Mouse (Mus musculus) lung, embryonic 14.5 days (tissue): ENCODE measurements around the gene Ccdc114. TPM values are rescaled to one million over a fixed set of nuclear protein-coding genes. Genes with fewer than 3 reads are reported as not detected.
"Not testable (repeated sequence)": the region's sequence is repeated elsewhere in the genome, so short reads cannot be mapped to it uniquely, and the experiment has no call there.

Experiments
- ATAC-seq: fragments of 200-750 bp; cut with Nextera tagmentation; 2 replicates; pipeline ENCODE4 v1.8.0; 2017; ENCODE audit warnings: mild to moderate bottlenecking, moderate TSS enrichment, moderate library complexity; ENCODE audit not compliant: insufficient read depth
- DNase-seq: peaks from one replicate; pipeline ENCODE4 v3.0.0-alpha.2; 2015
- H3K27ac ChIP-seq: fragments of 300-500 bp; sonication (generic); 2 replicates; pipeline ENCODE4 v1.5.1; 2014; ENCODE audit warnings: low read depth, mild to moderate bottlenecking, moderate library complexity
- H3K27me3 ChIP-seq: fragments of 300-500 bp; sonication (generic); 2 replicates; pipeline ENCODE4 v1.6.1; 2014; ENCODE audit warnings: low read length, control low read depth; ENCODE audit not compliant: insufficient read depth
- H3K36me3 ChIP-seq: fragments of 300-500 bp; sonication (generic); 2 replicates; pipeline ENCODE4 v1.6.1; 2014; ENCODE audit warnings: control low read depth; ENCODE audit not compliant: insufficient read depth
- H3K4me1 ChIP-seq: fragments of 300-500 bp; sonication (generic); 2 replicates; pipeline ENCODE4 v1.6.1; 2014; ENCODE audit warnings: antibody characterized with exemption, control low read depth; ENCODE audit not compliant: insufficient read depth
- H3K4me2 ChIP-seq: fragments of 300-500 bp; sonication (generic); 2 replicates; pipeline ENCODE4 v1.6.1; 2014; ENCODE audit warnings: mild to moderate bottlenecking
- H3K4me3 ChIP-seq: fragments of 300-500 bp; sonication (generic); 2 replicates; pipeline ENCODE4 v1.5.1; 2014; ENCODE audit warnings: low read depth, low read length
- H3K9ac ChIP-seq: fragments of 300-500 bp; sonication (generic); 2 replicates; pipeline ENCODE4 v1.6.1; 2014
- H3K9me3 ChIP-seq: fragments of 300-500 bp; sonication (generic); 2 replicates; pipeline ENCODE4 v1.6.1; 2016; ENCODE audit warnings: low read depth, low read length, control low read depth
- CTCF ChIP-seq: IDR thresholded peaks from 2 replicates; pipeline ENCODE4 v1.5.1; 2016; ENCODE audit warnings: antibody characterized with exemption, low read depth
- WGBS: fragments of 180-500 bp; shearing (Covaris S2); extraction: QIAGEN DNeasy Blood & Tissue Kit; methylation state at CpG from one replicate; pipeline ENCODE4 v1.1.7; 2014; 5-methylcytosine and 5-hydroxymethylcytosine counted together
- polyA plus RNA-seq: library from polyadenylated mRNA; unstranded; fragments of >200 nt; fragmentation: Nextera tagmentation; extraction: Ambion mirVana; gene quantifications from 2 replicates; pipeline ENCODE4 v1.2.1, GENCODE M21; 2014

The Ccdc114 gene
- polyA plus RNA-seq = 2.9 and 4.4 TPM in 2 replicates

GRCm38 (mm10) chr7:45923762-45924428 is at the start of gene Ccdc114:
Gene Ccdc114 (plus strand): TSS chr7:45924072.
- Histone ChIP-seq H3K4me1 (peaks cover 16% of the 10 kb centered on the region), H3K9ac (peak within 1 kb of the TSS; percentile 33; the same call in 1 of the 2 replicates)
- WGBS = 9% methylated on average over 24 of the region's 24 CpGs

DNA sequence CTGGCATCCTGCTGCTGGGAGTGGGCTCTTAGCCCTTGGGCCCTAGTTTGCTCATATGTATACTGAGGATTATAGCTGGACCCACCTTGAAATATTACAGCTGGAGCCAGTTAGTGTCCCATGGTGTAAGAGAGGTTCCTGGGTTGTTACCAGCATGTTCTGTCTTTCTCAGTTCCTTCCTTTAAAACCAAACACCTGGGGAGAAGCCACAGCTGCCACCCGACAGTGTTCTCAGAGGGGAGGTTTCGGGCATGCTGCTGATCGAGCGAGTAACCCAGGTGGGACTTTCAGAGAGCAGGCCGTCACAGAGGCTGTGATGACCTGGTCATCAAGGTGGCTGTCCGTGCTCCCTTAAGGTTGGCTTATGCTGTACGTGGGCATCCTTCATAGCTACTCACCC is 47.0 kb upstream of the Ccdc114 start:
- no peak for TF ChIP-seq CTCF
- WGBS = 93% methylated on average over 7 of the region's 7 CpGs

More at GRCm38 (mm10) chr7:45923762-45924428, at the start of gene Ccdc114:
- Histone ChIP-seq H3K36me3 (peaks cover 3% of the 10 kb centered on the region; the same call in 1 of the 2 replicates), H3K4me3 (peak within 1 kb of the TSS; percentile 41), H3K27me3 (0 out of 2 replicates have a peak, but pooled peaks cover under 1% of the 10 kb centered on the region), H3K4me2 (peak within 1 kb of the TSS; percentile 69), H3K9me3 (no peaks in the 10 kb centered on the region), H3K27ac (peak within 1 kb of the TSS; percentile 95)
- ATAC-seq (peak; percentile 45), DNase-seq (peak; percentile 66)
- TF ChIP-seq CTCF = no peak

GRCm38 (mm10) chr7:45878278-45878677 is 45.6 kb upstream of the Ccdc114 start, which contains the start of gene Grin2d:
Gene Grin2d (minus strand): TSS chr7:45878378.
- not testable (repeated sequence) for H3K9me3 ChIP-seq, H3K9ac ChIP-seq, H3K27ac ChIP-seq, ATAC-seq, DNase-seq, H3K4me2 ChIP-seq, H3K4me3 ChIP-seq, H3K27me3 ChIP-seq
- Histone ChIP-seq H3K4me1 (peaks cover 12% of the 10 kb centered on the region; the same call in 1 of the 2 replicates), H3K36me3 (peaks cover 90% of the 10 kb centered on the region)
- 79% methylated on average over 1 of the region's 1 CpGs for WGBS

More for the DNA sequence above, 47.0 kb upstream of the Ccdc114 start:
- Histone ChIP-seq H3K27me3 (no peaks in the 10 kb centered on the region), H3K4me2 (no peak overlapping the region), H3K27ac (no peak overlapping the region), H3K9me3 (no peaks in the 10 kb centered on the region), H3K36me3 (peaks cover 77% of the 10 kb centered on the region), H3K4me1 (peaks cover 12% of the 10 kb centered on the region; the same call in 1 of the 2 replicates), H3K9ac (no peak overlapping the region), H3K4me3 (no peak overlapping the region)
- no peak for DNase-seq
- no peak for ATAC-seq

GRCm38 (mm10) chr7:45880531-45880930 is 43.3 kb upstream of the Ccdc114 start:
- no peak overlapping the region for H3K27ac ChIP-seq
- H3K36me3 ChIP-seq = peaks cover 94% of the 10 kb centered on the region
- H3K9me3 ChIP-seq = no peaks in the 10 kb centered on the region
- H3K4me3 ChIP-seq = no peak overlapping the region
- DNase-seq (no peak), ATAC-seq (no peak)
- H3K4me2 ChIP-seq = no peak overlapping the region
- no peaks in the 10 kb centered on the region for H3K27me3 ChIP-seq
- no peak overlapping the region for H3K9ac ChIP-seq
- no peak for TF ChIP-seq CTCF
- no peaks in the 10 kb centered on the region for H3K4me1 ChIP-seq
- WGBS = 98% methylated on average over 4 of the region's 4 CpGs

GRCm38 (mm10) chr7:45881011-45881410 is 42.9 kb upstream of the Ccdc114 start:
- Histone ChIP-seq H3K27ac (no peak overlapping the region), H3K4me2 (no peak overlapping the region), H3K9me3 (no peaks in the 10 kb centered on the region), H3K4me1 (no peaks in the 10 kb centered on the region), H3K36me3 (peaks cover 94% of the 10 kb centered on the region), H3K4me3 (no peak overlapping the region), H3K9ac (no peak overlapping the region), H3K27me3 (no peaks in the 10 kb centered on the region)
- no peak for DNase-seq
- ATAC-seq = no peak
- 89% methylated on average over 2 of the region's 2 CpGs for WGBS
- TF ChIP-seq CTCF = no peak

GRCm38 (mm10) chr7:45887246-45887645 is 36.6 kb upstream of the Ccdc114 start:
- peak overlapping the region; percentile 31; the same call in 1 of the 2 replicates for H3K9ac ChIP-seq
- no peak for TF ChIP-seq CTCF
- 69% methylated on average over 3 of the region's 3 CpGs for WGBS
- no peak overlapping the region for H3K4me3 ChIP-seq
- no peaks in the 10 kb centered on the region for H3K9me3 ChIP-seq
- no peak overlapping the region for H3K27ac ChIP-seq
- no peaks in the 10 kb centered on the region for H3K4me1 ChIP-seq
- 0 out of 2 replicates have a peak, but pooled peaks have one; percentile 20 for ATAC-seq
- no peak for DNase-seq
- H3K4me2 ChIP-seq = no peak overlapping the region
- H3K27me3 ChIP-seq = no peaks in the 10 kb centered on the region
- H3K36me3 ChIP-seq = peaks cover 40% of the 10 kb centered on the region

DNA sequence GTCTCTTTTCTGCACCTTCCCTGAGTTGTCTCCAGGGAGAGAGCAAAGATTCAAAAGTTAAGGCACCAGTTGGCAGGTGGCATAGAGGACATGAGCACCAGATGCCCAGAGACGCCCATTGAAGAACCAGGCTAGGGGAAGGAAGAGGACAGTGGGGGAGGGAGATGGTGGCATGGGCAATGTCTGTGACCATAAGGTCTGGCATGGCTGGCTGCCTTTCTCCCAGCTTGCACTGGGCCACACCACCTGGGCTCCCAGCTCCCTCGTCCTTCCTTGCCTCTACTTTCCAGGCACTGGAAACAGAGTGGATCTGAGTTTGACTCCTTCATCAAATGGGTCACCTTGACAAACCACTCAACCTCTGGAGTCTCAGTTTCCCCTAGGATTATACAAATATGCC is 31.2 kb upstream of the Ccdc114 start:
- 77% methylated on average over 2 of the region's 2 CpGs for WGBS
- DNase-seq (no peak), ATAC-seq (no peak)
- TF ChIP-seq CTCF = no peak
- no peaks in the 10 kb centered on the region for H3K36me3 ChIP-seq
- H3K9me3 ChIP-seq = no peaks in the 10 kb centered on the region
- no peak overlapping the region for H3K4me2 ChIP-seq
- no peak overlapping the region for H3K4me3 ChIP-seq
- no peak overlapping the region for H3K27ac ChIP-seq
- no peak overlapping the region for H3K9ac ChIP-seq
- no peaks in the 10 kb centered on the region for H3K27me3 ChIP-seq
- 0 out of 2 replicates have a peak, but pooled peaks cover 2% of the 10 kb centered on the region for H3K4me1 ChIP-seq
